Mouse (Mus musculus): ENCODE results near the gene Slc6a16. TPM values are rescaled to one million over a fixed set of nuclear protein-coding genes. Genes with fewer than 3 reads are reported as not detected.

Slc6a16 gene
- total RNA-seq, 1 experiment from 2014 or later = not detected

Other genes starting within 250 kb of the Slc6a16 start
- 75.7 and 137 TPM in 2 replicates for gene Irf3, start 243.4 kb upstream of the Slc6a16 start, total RNA-seq (2017)
- gene Bcl2l12, start 242.4 kb upstream of the Slc6a16 start, total RNA-seq (2017) = 19.8 and 35.1 TPM in 2 replicates
- gene Scaf1, start 224.7 kb upstream of the Slc6a16 start, total RNA-seq (2017) = 11.3 and 13.8 TPM in 2 replicates
- gene Rras, start 223.1 kb upstream of the Slc6a16 start, total RNA-seq (2017) = 1.9 and 9.0 TPM in 2 replicates
- gene Prr12, start 188.2 kb upstream of the Slc6a16 start, total RNA-seq (2017) = 3.9 and 4.6 TPM in 2 replicates
- 56.2 and 72.8 TPM in 2 replicates for gene Nosip, start 178.7 kb upstream of the Slc6a16 start, total RNA-seq (2017)
- gene Prrg2, start 178.4 kb upstream of the Slc6a16 start, total RNA-seq (2017) = 6.6 and 6.7 TPM in 2 replicates
- 41.8 and 52.6 TPM in 2 replicates for gene Rcn3, start 148.9 kb upstream of the Slc6a16 start, total RNA-seq (2017)
- 15.3 and 23.1 TPM in 2 replicates for gene Fcgrt, start 137.2 kb upstream of the Slc6a16 start, total RNA-seq (2017)
- 1,545 and 1,649 TPM in 2 replicates for gene Rps11, start 116.6 kb upstream of the Slc6a16 start, total RNA-seq (2017)
- 3,499 and 4,043 TPM in 2 replicates for gene Rpl13a, start 112.3 kb upstream of the Slc6a16 start, total RNA-seq (2017)
- 0.35 and 0.56 TPM in 2 replicates for gene Gm45713, start 104.9 kb upstream of the Slc6a16 start, total RNA-seq (2017)
- gene Flt3l, start 104.7 kb upstream of the Slc6a16 start, total RNA-seq (2017) = 15.7 and 18.9 TPM in 2 replicates
- gene Pih1d1, start 86.8 kb upstream of the Slc6a16 start, total RNA-seq (2017) = 38.0 and 60.7 TPM in 2 replicates
- gene Aldh16a1, start 86.5 kb upstream of the Slc6a16 start, total RNA-seq (2017) = 25.0 and 32.6 TPM in 2 replicates
- 1.0 TPM in 1 of 2 replicates, not detected in the other for gene Slc17a7, start 77.1 kb upstream of the Slc6a16 start, total RNA-seq (2017)
- gene Gfy, start 61.5 kb upstream of the Slc6a16 start, total RNA-seq (2017) = not detected in 2 replicates
- not detected in 2 replicates for gene Pth2, start 60.1 kb upstream of the Slc6a16 start, total RNA-seq (2017)
- 0.60 and 0.75 TPM in 2 replicates for gene Ccdc155, start 36.2 kb upstream of the Slc6a16 start, total RNA-seq (2017)
- 37.0 TPM in 2 replicates for gene Dkkl1, start 28.9 kb upstream of the Slc6a16 start, total RNA-seq (2017)
- 5.1 and 9.9 TPM in 2 replicates for gene Tead2, start 25.3 kb upstream of the Slc6a16 start, total RNA-seq (2017)
- 76.4 and 103 TPM in 2 replicates for gene Cd37, start 2.0 kb upstream of the Slc6a16 start, total RNA-seq (2017)
- 0.19 TPM in 1 of 2 replicates, not detected in the other for gene Slc6a21, start 36.4 kb downstream of the Slc6a16 start, total RNA-seq (2017)
- gene Trpm4, start 92.7 kb downstream of the Slc6a16 start, total RNA-seq (2017) = 3.2 and 10.8 TPM in 2 replicates
- not detected in 2 replicates for gene Hrc, start 94.2 kb downstream of the Slc6a16 start, total RNA-seq (2017)
- not detected in 2 replicates for gene Ppfia3, start 125.9 kb downstream of the Slc6a16 start, total RNA-seq (2017)
- gene Lin7b, start 129.5 kb downstream of the Slc6a16 start, total RNA-seq (2017) = 3.2 TPM in 1 of 2 replicates, not detected in the other
- gene Snrnp70, start 154.7 kb downstream of the Slc6a16 start, total RNA-seq (2017) = 498 and 589 TPM in 2 replicates
- not detected in 2 replicates for gene Kcna7, start 164.6 kb downstream of the Slc6a16 start, total RNA-seq (2017)
- gene Ntf5, start 172.6 kb downstream of the Slc6a16 start, total RNA-seq (2017) = 0.79 TPM in 1 of 2 replicates, not detected in the other
- not detected in 2 replicates for gene Lhb, start 179.7 kb downstream of the Slc6a16 start, total RNA-seq (2017)
- 8.5 and 11.3 TPM in 2 replicates for gene Gys1, start 193.8 kb downstream of the Slc6a16 start, total RNA-seq (2017)
- 134 and 137 TPM in 2 replicates for gene Ruvbl2, start 197.0 kb downstream of the Slc6a16 start, total RNA-seq (2017)
- 599 and 753 TPM in 2 replicates for gene Ftl1, start 218.8 kb downstream of the Slc6a16 start, total RNA-seq (2017)
- gene Bax, start 225.8 kb downstream of the Slc6a16 start, total RNA-seq (2017) = 18.0 and 28.0 TPM in 2 replicates
- not detected in 2 replicates for gene Tulp2, start 240.8 kb downstream of the Slc6a16 start, total RNA-seq (2017)
- gene Gm45808, start 245.7 kb downstream of the Slc6a16 start, total RNA-seq (2017) = not detected in 2 replicates
- gene Dhdh, start 247.7 kb downstream of the Slc6a16 start, total RNA-seq (2017) = 16.9 and 21.6 TPM in 2 replicates

All from hematopoietic stem cell, adult 5-6 weeks (primary cell).